Mouse (Mus musculus) G1E (cell line): ENCODE measurements at regions not wholly inside any gene's neighbourhood (a gene's known extent, or its start where the extent isn't known, plus 50 kb on each side); places are given as distances from the start of the nearest gene placed in this dataset.

ENCODE experiments used
- ATAC-seq: 2 replicates; pipeline ENCODE4 v1.8.0; 2016; ENCODE audit warnings: mild to moderate bottlenecking; ENCODE audit not compliant: insufficient number of reproducible peaks, poor library complexity, low FRiP score, severe bottlenecking; ENCODE audit errors: extremely low read depth
- DNase-seq: peaks from one replicate; pipeline ENCODE4 v3.0.0; 2012; ENCODE audit warnings: low spot score
- H3K27me3 ChIP-seq: 2 replicates; pipeline ENCODE4 v1.6.1; 2012; ENCODE audit warnings: mild to moderate bottlenecking, low read length, inconsistent platforms; ENCODE audit not compliant: insufficient read depth
- H3K36me3 ChIP-seq: replicated peaks from 2 replicates; pipeline ENCODE3; 2012; ENCODE audit warnings: mild to moderate bottlenecking, inconsistent platforms
- H3K4me1 ChIP-seq: 2 replicates; pipeline ENCODE4 v1.6.1; 2012; ENCODE audit warnings: low read depth, low read length, inconsistent platforms, mixed read lengths; ENCODE audit not compliant: insufficient read depth
- H3K4me3 ChIP-seq: 2 replicates; pipeline ENCODE4 v1.5.1; 2012; ENCODE audit warnings: low read depth, mild to moderate bottlenecking, inconsistent platforms, low read length, moderate library complexity, mixed read lengths
- H3K9me3 ChIP-seq: replicated peaks from 2 replicates; pipeline ENCODE4 v1.6.1; 2012; ENCODE audit warnings: inconsistent platforms
- CTCF ChIP-seq: IDR thresholded peaks from 2 replicates; pipeline ENCODE4 v1.5.1; 2012; ENCODE audit warnings: low read depth, low read length, inconsistent platforms, mixed read lengths
- GATA1 ChIP-seq: IDR thresholded peaks from 2 replicates; pipeline ENCODE4 v1.6.1; 2012; ENCODE audit warnings: borderline replicate concordance, low read length, inconsistent platforms, mixed read lengths
- GATA2 ChIP-seq: IDR thresholded peaks from 2 replicates; pipeline ENCODE4 v1.6.1; 2012; ENCODE audit warnings: low read depth, low read length, inconsistent platforms, borderline replicate concordance
- POLR2AphosphoS5 ChIP-seq: IDR thresholded peaks from 2 replicates; pipeline ENCODE4 v1.6.1; 2012; ENCODE audit warnings: low read depth, low read length, inconsistent platforms; ENCODE audit not compliant: insufficient replicate concordance
- TAL1 ChIP-seq: conservative IDR thresholded peaks from 2 replicates; pipeline ENCODE4 v1.6.1; 2012; ENCODE audit warnings: low read depth, low read length, inconsistent platforms, mixed read lengths

DNA sequence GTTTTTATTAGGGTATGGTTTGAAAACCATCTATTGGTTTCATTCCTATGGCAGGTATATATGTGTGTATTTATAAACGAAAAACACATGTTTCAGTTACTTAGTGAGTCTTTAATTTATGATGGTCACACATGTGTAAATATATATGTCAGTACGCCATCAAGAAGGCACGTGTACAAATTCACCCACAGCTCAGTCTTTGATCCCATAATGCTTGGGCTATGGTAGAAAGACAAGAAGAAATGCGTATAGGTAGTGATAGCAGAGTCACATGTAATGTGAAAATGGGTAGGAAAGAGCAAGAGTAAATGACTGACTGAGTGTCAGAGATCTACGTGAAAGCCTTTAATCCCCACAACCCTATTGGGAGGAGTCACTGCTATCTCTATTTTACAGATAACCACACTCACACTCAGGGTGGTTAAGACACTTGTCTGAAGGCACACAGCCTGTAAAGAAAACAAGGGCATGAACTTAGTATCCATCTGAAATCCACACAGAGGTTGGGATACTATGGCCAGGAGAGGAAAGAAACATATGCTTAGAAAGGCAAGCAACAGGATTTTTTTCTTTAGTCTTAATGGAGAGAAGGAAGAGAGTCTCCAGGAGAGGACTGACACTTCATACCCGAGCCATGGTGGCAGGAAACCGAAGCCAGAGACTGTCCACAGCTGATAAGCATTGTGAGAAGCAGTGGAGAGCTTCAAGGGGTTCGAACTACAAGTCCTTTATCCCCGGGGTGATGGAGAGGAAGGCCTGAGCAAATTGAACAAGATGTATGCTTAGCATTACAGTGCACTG lies 82.1 kb upstream of the Nrip1 start:
- TF ChIP-seq TAL1 (peak; percentile 52), POLR2AphosphoS5 (no peak)
- peaks cover 3% of the 10 kb centered on the region; the same call in 1 of the 2 replicates for H3K9me3 ChIP-seq
- ATAC-seq (peak; percentile 89), DNase-seq (peak; percentile 26)
- H3K36me3 ChIP-seq = no peaks in the 10 kb centered on the region
- no peaks in the 10 kb centered on the region for H3K27me3 ChIP-seq
- H3K4me1 ChIP-seq = peaks cover 30% of the 10 kb centered on the region
- peak overlapping the region; percentile 50; the same call in 1 of the 2 replicates for H3K4me3 ChIP-seq

DNA sequence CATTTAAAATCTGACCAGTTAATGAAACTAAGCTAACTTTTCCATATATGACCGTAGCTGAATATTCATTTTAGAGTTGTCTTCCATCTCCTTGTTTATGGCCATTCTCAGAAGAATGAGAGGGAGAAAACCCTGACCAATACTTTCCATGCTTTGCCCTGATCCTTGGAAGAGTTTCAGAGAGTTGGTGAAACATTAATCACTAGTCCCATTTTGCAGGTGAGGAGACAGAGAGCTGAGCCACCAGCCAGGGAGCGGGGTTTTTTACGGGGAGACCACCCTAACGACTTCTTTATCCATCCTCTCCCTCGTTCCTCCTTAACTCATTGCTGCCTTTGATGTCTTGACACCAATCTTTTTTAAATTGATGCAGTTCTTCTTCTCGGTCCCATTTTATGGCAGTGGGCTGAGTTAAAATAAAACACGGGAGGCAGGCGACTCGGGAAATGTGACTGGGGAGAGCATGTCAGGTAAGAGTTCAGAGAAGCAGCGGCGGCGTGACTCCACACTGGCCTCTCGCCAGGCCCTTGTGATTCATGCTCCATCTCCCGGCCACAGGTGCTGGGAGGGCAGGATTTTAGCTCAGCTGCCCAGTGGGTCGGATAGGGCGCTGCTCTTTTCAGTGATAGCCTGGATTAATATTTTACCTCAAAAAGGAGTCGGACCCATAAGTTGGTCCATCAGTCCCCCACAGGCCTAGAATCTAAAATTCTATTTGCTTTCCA lies 81.3 kb upstream of the Nrip1 start:
- Histone ChIP-seq H3K27me3 (no peaks in the 10 kb centered on the region), H3K4me1 (peaks cover 30% of the 10 kb centered on the region), H3K9me3 (peaks cover 3% of the 10 kb centered on the region; the same call in 1 of the 2 replicates), H3K4me3 (no peak overlapping the region; the same call in 1 of the 2 replicates), H3K36me3 (no peaks in the 10 kb centered on the region)
- ATAC-seq = no peak
- TF ChIP-seq POLR2AphosphoS5 = no peak
- no peak for TF ChIP-seq TAL1
- no peak for TF ChIP-seq CTCF
- no peak for TF ChIP-seq GATA1
- TF ChIP-seq GATA2 = no peak
- no peak for DNase-seq

DNA sequence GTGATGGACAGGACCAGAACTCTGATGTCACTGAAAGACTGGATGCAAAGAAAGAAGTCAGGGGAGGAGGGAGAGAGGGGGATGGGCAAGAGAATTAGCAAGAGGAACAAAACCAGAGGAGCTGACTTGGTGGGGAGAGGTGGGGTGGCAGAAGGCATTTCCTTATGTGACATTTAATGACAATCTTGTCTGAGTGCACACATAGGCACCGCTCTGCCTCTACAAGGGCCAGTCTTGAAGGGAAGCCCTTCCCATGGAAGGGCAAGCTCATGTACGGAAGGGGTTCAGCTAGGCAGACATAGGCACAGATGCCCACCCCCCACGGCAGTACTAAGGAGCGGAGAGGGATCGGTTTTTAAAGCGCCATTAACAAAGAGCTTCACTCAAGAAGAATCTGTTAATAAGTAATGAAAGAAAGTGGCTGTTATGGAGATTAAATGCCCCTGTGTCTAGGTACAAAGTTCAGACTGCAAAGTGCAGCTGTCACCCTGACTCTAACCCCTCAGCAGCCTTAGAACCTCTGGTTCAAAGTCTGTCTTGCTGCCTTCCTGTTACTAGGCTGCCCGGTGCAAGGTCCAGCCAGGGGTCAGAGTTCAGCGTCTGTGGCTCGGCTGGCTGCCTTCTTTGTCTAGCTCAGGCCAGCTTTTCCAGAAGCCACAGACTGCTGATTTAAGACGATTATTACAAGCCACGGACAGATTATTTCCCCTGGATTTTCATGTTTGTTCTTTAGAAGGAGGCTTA lies 80.0 kb upstream of the Nrip1 start:
- no peak overlapping the region for H3K4me3 ChIP-seq
- DNase-seq = no peak

DNA sequence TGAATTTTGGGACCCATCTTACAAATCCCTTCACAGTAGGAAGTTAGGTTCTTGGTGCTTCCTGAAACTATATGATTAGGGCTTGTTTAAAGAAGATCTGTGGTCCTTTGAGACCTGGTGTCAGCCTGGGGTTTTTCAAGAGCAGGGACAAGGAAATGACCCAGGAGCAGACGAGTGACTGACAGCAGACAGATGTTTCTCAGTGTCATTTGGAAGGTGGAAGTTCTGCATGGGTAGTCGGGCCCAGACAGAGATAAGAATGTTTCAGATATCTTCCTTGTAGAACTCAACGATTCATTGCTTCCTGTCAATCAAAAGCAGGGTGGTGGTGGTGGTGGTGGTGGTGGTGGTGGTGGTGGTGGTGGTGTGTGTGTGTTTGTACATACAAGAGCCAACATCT lies 75.1 kb upstream of the Nrip1 start:
- H3K27me3 ChIP-seq = no peaks in the 10 kb centered on the region
- H3K36me3 ChIP-seq = no peaks in the 10 kb centered on the region
- ATAC-seq (peak; percentile 79), DNase-seq (no peak)
- H3K4me1 ChIP-seq = peaks cover 39% of the 10 kb centered on the region
- no peak overlapping the region for H3K4me3 ChIP-seq
- peaks cover 3% of the 10 kb centered on the region; the same call in 1 of the 2 replicates for H3K9me3 ChIP-seq
- TF ChIP-seq TAL1 = no peak
- no peak for TF ChIP-seq GATA1
- no peak for TF ChIP-seq CTCF
- no peak for TF ChIP-seq POLR2AphosphoS5

More for the DNA sequence above, 80.0 kb upstream of the Nrip1 start:
- H3K27me3 ChIP-seq = no peaks in the 10 kb centered on the region
- no peak for ATAC-seq
- peaks cover 42% of the 10 kb centered on the region for H3K4me1 ChIP-seq
- no peak for TF ChIP-seq GATA2
- no peak for TF ChIP-seq GATA1
- TF ChIP-seq TAL1 = no peak
- no peak for TF ChIP-seq POLR2AphosphoS5
- no peak for TF ChIP-seq CTCF
- H3K9me3 ChIP-seq = peaks cover 3% of the 10 kb centered on the region; the same call in 1 of the 2 replicates
- no peaks in the 10 kb centered on the region for H3K36me3 ChIP-seq

DNA sequence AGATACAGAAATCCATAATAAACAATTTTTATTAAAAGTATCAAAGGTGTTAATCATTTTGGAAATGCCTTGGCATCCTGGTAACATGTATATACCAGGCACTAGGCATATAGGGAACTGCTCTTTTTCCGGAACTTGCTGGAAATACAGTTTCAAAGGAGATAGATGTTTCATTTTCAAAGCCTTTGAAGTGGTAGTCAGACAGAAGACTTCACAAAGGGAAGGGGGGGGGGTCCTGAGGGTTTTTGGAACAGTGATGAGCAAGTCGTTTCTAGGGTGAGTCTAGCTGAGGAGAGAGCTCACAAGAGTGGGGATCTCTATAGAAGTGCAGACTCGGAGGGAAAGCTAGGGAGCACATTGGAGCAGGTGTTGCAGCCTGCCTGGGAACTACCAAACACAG lies 73.4 kb upstream of the Nrip1 start:
- DNase-seq (no peak), ATAC-seq (no peak)
- H3K4me1 ChIP-seq = peaks cover 46% of the 10 kb centered on the region
- no peak overlapping the region for H3K4me3 ChIP-seq
- no peaks in the 10 kb centered on the region for H3K36me3 ChIP-seq
- no peaks in the 10 kb centered on the region for H3K27me3 ChIP-seq
- peaks cover 3% of the 10 kb centered on the region; the same call in 1 of the 2 replicates for H3K9me3 ChIP-seq
- TF ChIP-seq GATA1 (no peak), CTCF (no peak), POLR2AphosphoS5 (no peak)

DNA sequence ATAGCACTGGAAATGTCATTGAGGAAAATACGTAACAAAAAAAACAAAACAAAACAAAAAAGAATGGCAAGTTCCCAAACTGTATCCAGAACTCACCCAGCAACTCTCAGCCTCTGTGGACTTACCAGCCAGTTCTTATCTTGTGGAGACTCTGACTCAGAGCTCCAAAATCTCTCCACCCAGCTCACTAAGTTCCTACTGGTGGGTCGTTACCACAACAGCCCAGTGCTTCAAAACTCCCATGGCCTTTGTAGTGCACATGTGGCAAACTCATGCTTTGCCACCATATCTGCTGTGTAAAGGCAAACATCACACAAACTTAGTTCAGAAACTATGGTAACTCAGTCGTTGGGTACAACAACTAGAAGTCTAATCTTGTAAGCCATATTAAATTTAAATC lies 71.0 kb upstream of the Nrip1 start:
- Histone ChIP-seq H3K4me3 (no peak overlapping the region), H3K4me1 (peaks cover 55% of the 10 kb centered on the region), H3K36me3 (no peaks in the 10 kb centered on the region), H3K27me3 (no peaks in the 10 kb centered on the region), H3K9me3 (no peaks in the 10 kb centered on the region)
- no peak for ATAC-seq
- no peak for TF ChIP-seq GATA2
- TF ChIP-seq CTCF = no peak
- TF ChIP-seq TAL1 = no peak
- TF ChIP-seq GATA1 = no peak
- no peak for TF ChIP-seq POLR2AphosphoS5
- DNase-seq = no peak
